Mouse (Mus musculus): Measurements from ENCODE around the gene 4931423N10Rik. TPM values are rescaled to one million over a fixed set of nuclear protein-coding genes. Genes with fewer than 3 reads are reported as not detected.

The 4931423N10Rik gene
- polyA plus RNA-seq, 1 experiment from 2014 or later = not detected

Other genes starting within 250 kb of the 4931423N10Rik start
- 25.2 and 33.8 TPM in 2 replicates for gene Abi1, start 167.2 kb upstream of the 4931423N10Rik start, polyA plus RNA-seq (2015; fragmentation: Nextera tagmentation; extraction: Ambion mirVana)
- 25.8 and 31.5 TPM in 2 replicates for gene Acbd5, start 139.3 kb upstream of the 4931423N10Rik start, polyA plus RNA-seq (2015; fragmentation: Nextera tagmentation; extraction: Ambion mirVana)
- gene Mastl, start 51.5 kb upstream of the 4931423N10Rik start, polyA plus RNA-seq (2015; fragmentation: Nextera tagmentation; extraction: Ambion mirVana) = 6.6 and 7.9 TPM in 2 replicates
- gene Yme1l1, start 51.1 kb upstream of the 4931423N10Rik start, polyA plus RNA-seq (2015; fragmentation: Nextera tagmentation; extraction: Ambion mirVana) = 44.9 and 47.0 TPM in 2 replicates
- gene Nxph2, start 113.8 kb downstream of the 4931423N10Rik start, polyA plus RNA-seq (2015; fragmentation: Nextera tagmentation; extraction: Ambion mirVana) = not detected in 2 replicates